Comparison of ENCODE assay signal across 32 mouse cellular contexts in the genomic region with DNA sequence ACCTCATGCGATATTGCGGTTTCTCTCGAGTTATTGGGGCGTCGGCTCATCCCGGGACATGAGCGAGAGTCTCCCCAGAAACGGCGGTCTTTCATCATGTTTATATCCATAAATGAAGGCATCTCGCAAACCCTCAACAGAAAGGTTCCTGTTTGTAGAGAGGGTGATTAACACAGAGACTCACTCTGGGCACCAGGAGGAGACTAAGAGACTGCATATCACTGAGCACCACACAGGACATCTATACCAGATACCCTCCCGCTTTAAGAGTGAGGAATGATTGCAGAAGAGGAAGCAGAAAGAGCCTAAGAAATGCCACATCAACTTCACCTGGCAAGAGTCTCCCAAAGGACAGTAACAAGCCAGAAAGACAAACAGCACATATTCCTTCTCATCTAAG.
"Had no signal": no experiment of that assay in that cellular context is flagged by ENCODE, and none has a peak within 500 bp of the region (broad histone marks: within the 10 kb centered on the region; RNA-seq: fewer than 3 reads in every experiment).

No protein-coding gene starts in this region.

- H3K27me3 ChIP-seq: limb, embryonic 12.5 days; limb, embryonic 13.5 days; limb, embryonic 15.5 days; liver, embryonic 12.5 days; liver, embryonic 13.5 days; liver, embryonic 15.5 days; lung, embryonic 15.5 days; megakaryocyte, embryonic 14.5 days; midbrain, embryonic 12.5 days; midbrain, embryonic 13.5 days; midbrain, embryonic 15.5 days; neural tube, embryonic 12.5 days had no signal

- H3K4me2 ChIP-seq: limb, embryonic 12.5 days; limb, embryonic 13.5 days; limb, embryonic 15.5 days; liver, embryonic 11.5 days; liver, embryonic 12.5 days; liver, embryonic 13.5 days; liver, embryonic 15.5 days; lung, embryonic 14.5 days; lung, embryonic 15.5 days; midbrain, embryonic 11.5 days; midbrain, embryonic 12.5 days; midbrain, embryonic 13.5 days; midbrain, embryonic 15.5 days; neural tube, embryonic 12.5 days had no signal

- DNase-seq: left cerebral cortex, postnatal 4 days; liver; liver, embryonic 13.5 days; liver, postnatal 0 days; lung, adult 18-20 months; lung, adult 2 months; lung, embryonic 14.5 days; lung, postnatal 10 days; lung, postnatal 14 days; lung, postnatal 36 days; lung, postnatal 4 days; midbrain, embryonic 14.5 days had no signal

- H3K9me3 ChIP-seq: limb, embryonic 10.5 days; limb, embryonic 12.5 days; limb, embryonic 13.5 days; limb, embryonic 15.5 days; liver, embryonic 12.5 days; liver, embryonic 13.5 days; liver, embryonic 15.5 days; lung, embryonic 15.5 days; megakaryocyte, embryonic 14.5 days; midbrain, embryonic 10.5 days; midbrain, embryonic 12.5 days; midbrain, embryonic 13.5 days; midbrain, embryonic 15.5 days; neural tube, embryonic 12.5 days had no signal

- H3K27ac ChIP-seq: limb, embryonic 10.5 days; limb, embryonic 12.5 days; limb, embryonic 13.5 days; limb, embryonic 15.5 days; liver, embryonic 12.5 days; liver, embryonic 13.5 days; liver, embryonic 14.5 days; liver, embryonic 15.5 days; lung, embryonic 15.5 days; macrophage; midbrain, embryonic 10.5 days; midbrain, embryonic 12.5 days; midbrain, embryonic 13.5 days; midbrain, embryonic 15.5 days; neural tube, embryonic 12.5 days had no signal

- ATAC-seq: liver, embryonic 12.5 days; liver, postnatal 0 days; lung, postnatal 0 days; midbrain, embryonic 13.5 days; midbrain, embryonic 15.5 days; midbrain, embryonic 16.5 days had no signal

- H3K4me3 ChIP-seq: limb, embryonic 10.5 days; limb, embryonic 12.5 days; limb, embryonic 13.5 days; limb, embryonic 15.5 days; liver, embryonic 12.5 days; liver, embryonic 13.5 days; liver, embryonic 15.5 days; lung, embryonic 15.5 days; megakaryocyte, embryonic 14.5 days; midbrain, embryonic 10.5 days; midbrain, embryonic 12.5 days; midbrain, embryonic 13.5 days; midbrain, embryonic 15.5 days; myocyte; neural tube, embryonic 12.5 days had no signal

- H3K9ac ChIP-seq: limb, embryonic 12.5 days; limb, embryonic 13.5 days; limb, embryonic 15.5 days; liver, embryonic 12.5 days; liver, embryonic 13.5 days; liver, embryonic 14.5 days; liver, embryonic 15.5 days; liver, postnatal 0 days; lung, embryonic 14.5 days; lung, embryonic 15.5 days; midbrain, embryonic 12.5 days; midbrain, embryonic 13.5 days; midbrain, embryonic 15.5 days; neural tube, embryonic 12.5 days had no signal
